Mouse (Mus musculus): ENCODE measurements around the gene Adipor2. TPM values are rescaled to one million over a fixed set of nuclear protein-coding genes. Genes with fewer than 3 reads are reported as not detected.

Gene Adipor2
- polyA plus RNA-seq, 1 experiment = 135 TPM

- DNase-seq (ENCODE audit: low read depth) = no peak
Observed at GRCm38 (mm10) chr6:119313588-119314375, 103.7 kb downstream of the Adipor2 start.

- no peak for DNase-seq (ENCODE audit: low read depth)
Observed at GRCm38 (mm10) chr6:119313096-119313495, 104.4 kb downstream of the Adipor2 start.

- DNase-seq (ENCODE audit: low read depth) = no peak
Observed at GRCm38 (mm10) chr6:119312381-119312780, 105.1 kb downstream of the Adipor2 start.

- DNase-seq (ENCODE audit: low read depth) = no peak
Observed at GRCm38 (mm10) chr6:119310176-119310575, 107.3 kb downstream of the Adipor2 start.

GRCm38 (mm10) chr6:119307867-119308413 lies 109.6 kb downstream of the Adipor2 start:
- no peak for DNase-seq (ENCODE audit: low read depth)

- no peak for DNase-seq (ENCODE audit: low read depth)
Observed at GRCm38 (mm10) chr6:119303331-119303730, 114.2 kb downstream of the Adipor2 start.

Other genes with a start within 250 kb of the Adipor2 start
- 12.4 and 13.4 TPM in 2 replicates for gene Dcp1b, start 242.5 kb downstream of the Adipor2 start, polyA plus RNA-seq (2012; rRNA removed)
- gene Cacna1c, start 221.3 kb downstream of the Adipor2 start, polyA plus RNA-seq (2012; rRNA removed) = 3.0 and 3.5 TPM in 2 replicates
- 0.01 TPM in 1 of 2 replicates, not detected in the other for gene Cacna2d4, start 181.2 kb downstream of the Adipor2 start, polyA plus RNA-seq (2012; rRNA removed)
- gene Lrtm2, start 86.9 kb downstream of the Adipor2 start, polyA plus RNA-seq (2012; rRNA removed) = 0.03 and 0.07 TPM in 2 replicates
- 55.5 and 62.0 TPM in 2 replicates for gene Fbxl14, start 62.0 kb upstream of the Adipor2 start, polyA plus RNA-seq (2012; rRNA removed)
- 4.1 and 4.3 TPM in 2 replicates for gene Wnt5b, start 126.6 kb upstream of the Adipor2 start, polyA plus RNA-seq (2012; rRNA removed)

All from gonadal fat pad, adult 2 months (tissue).